Mouse (Mus musculus): ENCODE data around the gene Ifit1bl2. TPM values are rescaled to one million over a fixed set of nuclear protein-coding genes. Genes with fewer than 3 reads are reported as not detected.
"Not testable (repeated sequence)": the region's sequence is repeated elsewhere in the genome, so short reads cannot be mapped to it uniquely, and the experiment has no call there.

The Ifit1bl2 gene
- total RNA-seq, 4 experiments from 2014 or later, result 1.2 to 2.1 (median 1.8) TPM

DNA sequence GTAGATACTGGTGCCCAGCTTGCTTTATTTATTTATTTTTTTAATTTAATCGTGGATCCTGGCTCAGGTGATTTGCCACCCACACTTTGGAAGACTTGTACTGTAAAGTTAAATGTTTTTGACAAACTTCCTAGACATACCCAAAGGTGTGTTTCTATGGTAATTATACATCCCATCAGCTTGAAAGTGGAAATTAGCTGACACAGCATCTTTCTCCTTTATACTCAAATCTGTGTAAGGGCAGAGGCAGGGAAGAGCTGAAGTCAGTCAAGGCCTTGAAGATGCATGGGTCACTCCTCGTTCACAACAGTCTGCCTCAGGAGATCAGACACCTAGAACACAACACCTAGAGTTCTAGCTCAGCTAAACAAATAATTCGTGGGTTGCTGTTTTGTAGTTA lies 30.4 kb downstream of the Ifit1bl2 start:
- not testable (repeated sequence) for DNase-seq (ENCODE audit: low spot score)

- DNase-seq (ENCODE audit: low spot score), result peak; percentile 71
Observed at GRCm38 (mm10) chr19:34607237-34608051, 33.1 kb downstream of the Ifit1bl2 start, which contains the start of gene Ifit3b. Gene Ifit3b, plus strand, starts transcription at chr19:34607970.

- DNase-seq (ENCODE audit: low spot score), result no peak
Observed at GRCm38 (mm10) chr19:34605472-34605871, 35.1 kb downstream of the Ifit1bl2 start.

DNA sequence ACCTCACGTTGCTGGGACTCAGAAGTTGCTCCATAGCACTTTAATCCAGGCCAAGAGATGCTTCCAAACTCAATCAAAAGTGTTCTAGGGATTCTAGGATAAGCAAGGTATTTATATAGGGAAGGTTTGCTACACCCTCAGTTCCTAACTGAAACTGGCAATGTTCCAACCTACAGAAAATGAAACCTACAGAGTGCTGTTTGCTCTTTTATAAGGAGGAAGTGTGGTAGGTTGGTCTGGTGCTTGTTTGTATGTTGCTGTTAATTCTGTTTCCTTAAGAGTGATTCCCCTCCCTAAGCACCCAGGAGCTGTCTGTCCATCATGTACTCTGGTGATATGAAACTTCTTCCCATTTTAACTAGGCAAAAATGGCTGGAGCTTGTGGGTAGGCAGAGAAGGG lies 38.7 kb downstream of the Ifit1bl2 start, which contains the start of gene Ifit1bl1:
TSS of gene Ifit1bl1 (minus strand) at position 69 of the 400 bp plus-strand sequence.
- DNase-seq (ENCODE audit: low spot score), result not testable (repeated sequence)

GRCm38 (mm10) chr19:34599250-34599649 lies 41.3 kb downstream of the Ifit1bl2 start:
- not testable (repeated sequence) for DNase-seq (ENCODE audit: low spot score)

DNA sequence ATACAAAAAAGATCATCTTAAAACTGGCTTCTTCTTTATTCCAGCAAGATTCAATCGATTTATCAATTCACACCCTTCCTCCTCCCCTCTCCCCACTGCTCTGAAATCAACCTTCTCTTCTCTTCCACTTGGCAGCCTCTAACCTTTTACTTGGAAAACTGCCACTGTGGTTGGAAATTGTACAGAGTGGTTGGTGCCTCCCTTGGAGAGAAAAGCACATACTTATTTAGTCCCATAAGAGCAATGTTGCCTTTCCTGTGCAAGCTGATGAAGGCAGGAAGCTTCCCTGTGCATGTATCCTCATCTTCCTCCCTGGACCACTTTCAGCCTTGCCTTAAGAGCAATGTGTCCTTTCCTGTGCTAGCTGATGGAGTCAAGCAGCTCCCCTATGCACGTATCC lies 42.2 kb downstream of the Ifit1bl2 start:
- DNase-seq (ENCODE audit: low spot score), result peak; percentile 81

DNA sequence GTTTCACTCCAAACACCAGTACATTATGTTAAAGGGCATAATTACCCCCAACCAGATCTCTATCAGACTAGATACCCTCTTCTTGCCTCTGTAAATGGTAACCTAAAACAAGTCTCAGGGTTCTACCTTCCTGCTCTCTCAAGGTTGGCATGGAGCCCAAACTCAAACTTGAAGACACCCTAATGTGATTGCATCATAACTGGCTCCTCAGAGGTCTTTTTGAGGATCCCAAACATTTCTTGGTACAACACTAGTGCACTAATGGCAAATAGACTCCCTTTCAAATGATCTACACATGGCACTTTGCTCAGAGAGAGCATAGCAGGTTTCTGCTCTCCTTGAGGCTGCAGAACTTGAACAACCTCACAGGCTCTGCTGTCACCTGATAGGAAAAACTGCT lies 43.7 kb downstream of the Ifit1bl2 start:
- no peak for DNase-seq (ENCODE audit: low spot score)

DNA sequence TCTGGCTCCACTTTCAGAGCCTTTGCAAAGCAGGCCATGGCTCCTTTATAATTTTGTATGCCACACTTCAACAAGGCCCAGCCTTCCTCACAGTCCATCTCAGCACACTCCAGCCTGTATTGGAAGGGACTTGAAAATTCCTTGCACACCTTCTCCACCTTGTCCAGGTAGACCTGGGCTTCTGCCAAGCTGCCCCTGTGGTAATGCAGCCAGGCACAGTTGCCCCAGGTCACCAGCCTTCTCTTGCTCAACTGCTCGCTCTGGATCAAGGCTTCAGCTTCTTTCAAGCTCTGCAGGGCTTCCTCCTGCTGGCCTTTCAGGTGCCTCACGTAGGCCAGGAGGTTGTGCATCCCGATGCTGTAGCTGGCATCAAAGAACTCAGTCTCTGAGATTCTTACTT lies 46.0 kb downstream of the Ifit1bl2 start:
- DNase-seq (ENCODE audit: low spot score), result not testable (repeated sequence)

DNA sequence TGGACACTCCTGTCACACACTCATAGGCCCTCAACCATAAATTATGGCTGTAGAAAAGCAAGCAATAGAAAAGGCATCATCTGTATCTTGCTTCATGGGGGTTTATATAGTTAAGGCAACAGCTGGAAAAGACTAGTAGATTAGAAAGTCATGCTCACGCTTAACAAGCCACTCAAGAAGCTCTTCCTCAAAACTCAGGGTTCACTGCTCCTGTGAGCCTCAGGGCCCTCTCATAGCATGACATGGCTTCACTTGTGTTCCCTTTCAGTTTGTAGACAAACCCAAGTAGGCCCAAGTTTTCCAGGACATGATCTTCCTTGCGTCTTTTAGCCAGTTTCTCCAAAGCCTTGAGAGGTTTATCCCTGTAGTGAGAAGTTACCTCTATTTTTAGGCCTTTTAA lies 47.1 kb downstream of the Ifit1bl2 start:
- DNase-seq (ENCODE audit: low spot score), result no peak

DNA sequence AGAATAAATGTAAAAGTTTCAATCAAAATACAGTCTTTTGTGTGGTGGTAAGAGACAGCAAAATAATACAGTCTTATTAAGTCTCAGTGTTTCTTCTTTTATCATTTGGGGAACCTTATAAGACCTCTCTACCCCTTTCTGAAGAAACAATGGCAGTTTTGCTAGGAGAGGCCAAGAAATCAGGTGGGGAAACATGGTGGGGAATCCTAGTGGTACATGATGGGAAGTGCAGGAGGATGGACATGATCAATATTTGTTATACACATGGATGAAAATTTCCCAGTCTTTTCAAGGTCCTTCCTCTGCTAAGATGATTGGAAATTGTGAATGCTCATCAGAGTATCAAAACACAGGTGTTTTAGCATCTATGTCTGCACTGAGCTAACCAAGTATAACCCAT lies 51.6 kb downstream of the Ifit1bl2 start:
- no peak for DNase-seq (ENCODE audit: low spot score)

DNA sequence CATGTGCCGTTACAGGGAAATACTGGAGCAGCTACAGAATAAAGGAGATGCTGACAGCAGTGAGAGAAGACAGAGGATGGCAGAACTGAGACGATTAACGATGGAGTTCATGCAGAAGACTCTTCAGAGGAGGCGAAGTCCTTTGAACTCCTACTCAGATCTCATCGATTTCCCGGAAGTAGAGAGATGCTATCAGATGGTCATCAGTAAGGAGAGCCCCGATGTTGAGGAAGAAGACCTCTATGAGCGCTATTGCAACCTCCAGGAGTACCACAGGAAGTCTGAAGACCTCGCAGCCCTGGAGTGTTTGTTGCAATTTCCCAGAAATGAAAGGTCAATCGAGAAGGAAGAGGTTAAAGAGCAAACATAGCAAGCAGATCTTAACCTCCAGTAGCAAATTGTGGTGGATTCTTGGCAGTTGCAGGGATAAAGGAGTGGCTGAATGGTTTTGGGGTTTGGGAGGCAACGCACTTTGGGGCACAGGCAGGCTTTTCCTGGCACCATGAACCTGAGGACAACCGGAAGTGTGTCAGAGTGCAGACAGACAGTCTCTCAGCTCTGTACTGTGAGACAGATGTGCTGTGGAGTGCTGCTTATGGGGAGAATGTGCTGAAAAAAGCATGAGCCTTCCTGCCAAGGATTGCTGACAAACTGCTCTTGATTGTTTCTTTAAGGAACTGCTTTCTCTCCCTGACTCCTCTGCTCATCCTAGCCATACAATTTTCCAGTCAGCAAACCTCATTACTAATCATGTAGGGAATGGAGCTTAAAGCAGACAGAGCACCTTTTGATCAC lies 52.4 kb downstream of the Ifit1bl2 start:
- not testable (repeated sequence) for DNase-seq (ENCODE audit: low spot score)

DNA sequence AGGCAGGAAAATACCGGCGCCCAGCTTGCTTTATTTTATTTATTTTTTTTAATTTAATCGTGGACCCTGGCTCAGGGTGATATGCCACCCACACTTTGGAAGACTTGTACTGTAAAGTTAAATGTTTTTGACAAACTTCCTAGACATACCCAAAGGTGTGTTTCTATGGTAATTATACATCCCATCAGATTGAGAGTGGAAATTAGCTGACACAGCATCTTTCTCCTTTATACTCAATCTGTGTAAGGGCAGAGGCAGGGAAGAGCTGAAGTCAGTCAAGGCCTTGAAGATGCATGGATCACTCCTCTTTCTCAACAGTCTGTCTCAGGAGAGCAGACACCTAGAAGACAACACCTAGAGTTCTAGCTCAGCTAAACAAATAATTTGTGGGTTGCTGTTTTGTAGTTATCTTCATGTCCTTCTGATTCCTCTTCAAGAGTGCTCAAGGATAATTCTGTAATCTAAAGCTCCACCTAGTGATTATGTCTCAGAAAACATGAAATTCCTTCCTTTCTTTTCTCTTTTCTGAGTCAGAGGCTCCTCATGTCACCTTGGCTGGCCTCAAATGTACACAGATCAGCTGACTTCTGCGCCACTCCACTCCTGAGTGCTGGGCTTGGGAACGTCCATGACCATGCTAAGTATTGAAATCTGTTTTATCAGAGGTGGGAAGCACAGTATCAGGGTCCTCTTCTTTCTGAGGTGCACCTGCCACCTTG lies 54.6 kb downstream of the Ifit1bl2 start:
- DNase-seq (ENCODE audit: low spot score), result not testable (repeated sequence)

GRCm38 (mm10) chr19:34583126-34583766 lies 57.3 kb downstream of the Ifit1bl2 start, which contains the start of gene Ifit3:
Gene Ifit3, plus strand, starts transcription at chr19:34583531.
- DNase-seq (ENCODE audit: low spot score), result peak; percentile 35

GRCm38 (mm10) chr19:34582696-34583095 lies 57.8 kb downstream of the Ifit1bl2 start:
- not testable (repeated sequence) for DNase-seq (ENCODE audit: low spot score)

DNA sequence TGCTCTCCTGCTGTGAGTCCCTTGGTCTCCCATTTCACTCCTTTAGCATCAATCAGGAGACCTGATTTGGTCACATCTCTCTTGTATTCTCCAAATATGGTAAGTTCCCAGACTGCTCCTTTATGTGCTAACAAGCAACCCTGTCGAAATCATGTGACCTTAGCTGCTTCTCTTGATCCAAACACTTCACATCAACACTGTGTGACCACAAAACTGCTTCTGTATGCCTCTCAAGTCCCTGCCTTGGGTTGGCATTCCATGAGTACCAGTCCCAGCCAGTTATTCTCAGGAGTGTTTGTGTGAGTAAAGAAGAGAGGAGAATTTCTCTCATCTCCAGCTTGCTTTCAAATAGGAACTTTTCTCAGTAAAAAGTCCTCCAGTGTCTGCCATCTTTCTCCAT lies 63.4 kb downstream of the Ifit1bl2 start:
- no peak for DNase-seq (ENCODE audit: low spot score)

DNA sequence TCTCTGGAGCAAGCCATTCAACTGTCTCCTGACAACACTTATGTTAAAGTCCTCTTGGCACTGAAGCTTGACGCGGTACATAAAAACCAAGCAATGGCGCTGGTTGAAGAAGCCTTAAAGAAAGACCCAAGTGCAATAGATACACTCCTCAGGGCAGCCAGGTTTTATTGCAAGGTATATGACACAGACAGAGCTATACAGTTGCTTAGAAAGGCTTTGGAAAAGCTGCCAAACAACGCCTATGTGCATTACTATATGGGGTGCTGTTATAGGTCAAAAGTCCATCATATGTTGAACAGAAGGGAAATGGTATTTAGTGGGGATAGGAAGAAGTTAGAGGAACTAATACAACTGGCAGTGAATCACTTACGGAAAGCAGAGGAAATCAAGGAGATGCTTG lies 66.9 kb downstream of the Ifit1bl2 start:
- DNase-seq (ENCODE audit: low spot score), result no peak

- no peak for DNase-seq (ENCODE audit: low spot score)
Observed at GRCm38 (mm10) chr19:34571080-34571479, 69.5 kb downstream of the Ifit1bl2 start.

- no peak for DNase-seq (ENCODE audit: low spot score)
Observed at GRCm38 (mm10) chr19:34569896-34570476, 70.6 kb downstream of the Ifit1bl2 start.

- no peak for DNase-seq (ENCODE audit: low spot score)
Observed at GRCm38 (mm10) chr19:34568988-34569895, 71.3 kb downstream of the Ifit1bl2 start.
